Mouse (Mus musculus): Measurements from ENCODE around the gene Slc24a5.
"Not testable (repeated sequence)": the region's sequence is repeated elsewhere in the genome, so short reads cannot be mapped to it uniquely, and the experiment has no call there.

GRCm38 (mm10) chr2:125104491-125104890, 36.6 kb downstream of the Slc24a5 start:
- not testable (repeated sequence) for TF ChIP-seq CTCF (IDR thresholded peaks at IDR 0.05; ENCODE audit: low read depth); EP300 (optimal IDR thresholded peaks at IDR 0.05)
